Comparison of ENCODE assay signal across 27 mouse cellular contexts in the genomic region with DNA sequence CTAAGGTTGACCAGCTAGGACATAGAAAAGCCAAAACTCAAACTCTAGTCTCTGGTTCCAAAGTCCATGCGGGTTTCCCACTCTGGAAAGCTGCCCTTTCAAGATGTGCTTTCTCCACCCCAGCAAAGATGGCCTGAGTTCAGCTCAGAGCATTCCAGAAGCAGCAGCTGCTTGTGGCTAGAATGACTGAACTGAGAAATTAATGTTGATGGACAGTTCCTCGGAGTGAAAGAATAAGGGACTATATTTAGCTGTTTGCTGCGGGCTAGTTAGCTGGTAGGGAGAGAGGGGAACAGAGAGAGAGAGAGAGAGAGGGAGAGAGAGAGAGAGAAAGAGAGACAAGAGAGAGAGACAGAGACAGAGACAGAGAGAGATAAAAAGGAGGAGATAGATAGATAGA. TPM values are rescaled to one million over a fixed set of nuclear protein-coding genes. Genes with fewer than 3 reads are reported as not detected.
"Had no signal": no experiment of that assay in that cellular context is flagged by ENCODE, and none has a peak within 500 bp of the region (broad histone marks: within the 10 kb centered on the region; RNA-seq: fewer than 3 reads in every experiment).

No protein-coding gene starts in this region.

- H3K4me2 ChIP-seq: kidney, embryonic 15.5 days; limb, embryonic 13.5 days; liver, embryonic 12.5 days; liver, embryonic 15.5 days; lung, embryonic 15.5 days; midbrain, embryonic 12.5 days; midbrain, embryonic 15.5 days; neural tube, embryonic 13.5 days; stomach, embryonic 15.5 days had no signal

- H3K36me3 ChIP-seq: kidney, embryonic 15.5 days; limb, embryonic 10.5 days; limb, embryonic 13.5 days; liver, embryonic 12.5 days; liver, embryonic 15.5 days; lung, embryonic 15.5 days; midbrain, embryonic 12.5 days; midbrain, embryonic 15.5 days; neural tube, embryonic 13.5 days; stomach, embryonic 15.5 days had no signal

- H3K27ac ChIP-seq: kidney, embryonic 15.5 days; limb, embryonic 10.5 days; limb, embryonic 13.5 days; liver, embryonic 12.5 days; liver, embryonic 15.5 days; lung, embryonic 15.5 days; macrophage; midbrain, embryonic 12.5 days; midbrain, embryonic 15.5 days; neural tube, embryonic 13.5 days; stomach, embryonic 15.5 days had no signal

- H3K27me3 ChIP-seq: kidney, embryonic 15.5 days; liver, embryonic 12.5 days; lung, embryonic 15.5 days; midbrain, embryonic 12.5 days; midbrain, embryonic 15.5 days; neural tube, embryonic 13.5 days; stomach, embryonic 15.5 days had no signal

- DNase-seq: kidney, adult 11 months; kidney, adult 8-10 months; kidney, postnatal 14 days; liver; lung, adult 18-20 months; right cerebral cortex, adult 18-20 months; right cerebral cortex, postnatal 14 days; right cerebral cortex, postnatal 4 days; thymus, postnatal 25 days had no signal

- H3K9ac ChIP-seq: kidney, embryonic 15.5 days; limb, embryonic 13.5 days; liver, embryonic 12.5 days; liver, embryonic 15.5 days; lung, embryonic 15.5 days; midbrain, embryonic 12.5 days; midbrain, embryonic 15.5 days; neural tube, embryonic 13.5 days; stomach, embryonic 15.5 days had no signal

- ATAC-seq: liver, embryonic 12.5 days; midbrain, embryonic 15.5 days had no signal

- H3K4me1 ChIP-seq: liver, embryonic 12.5 days; liver, embryonic 15.5 days; stomach, embryonic 15.5 days had no signal

- H3K4me3 ChIP-seq: kidney, embryonic 15.5 days; limb, embryonic 10.5 days; limb, embryonic 13.5 days; liver, embryonic 12.5 days; liver, embryonic 15.5 days; lung, embryonic 15.5 days; midbrain, embryonic 12.5 days; midbrain, embryonic 15.5 days; neural tube, embryonic 13.5 days; stomach, embryonic 15.5 days had no signal

- H3K9me3 ChIP-seq: kidney, embryonic 15.5 days; limb, embryonic 10.5 days; limb, embryonic 13.5 days; liver, embryonic 12.5 days; liver, embryonic 15.5 days; lung, embryonic 15.5 days; midbrain, embryonic 15.5 days; stomach, embryonic 15.5 days had no signal

RNA-seq across cellular contexts. Expression of a gene that starts 18.3 kb away (rescaled TPM):
- total RNA-seq: neutrophil, adult 5-6 weeks had no signal
- polyA plus RNA-seq: macrophage had no signal

RNA-seq across cellular contexts. Expression of a gene that starts 39.0 kb away (rescaled TPM):
- total RNA-seq: layer of hippocampus, postnatal 14 days; left cerebral cortex, adult 8-10 months; left cerebral cortex, postnatal 25 days; megakaryocyte, adult 5-6 weeks; neutrophil, adult 5-6 weeks had no signal
- polyA plus RNA-seq: kidney, embryonic 15.5 days; large intestine, adult 2 months; limb, embryonic 10.5 days; limb, embryonic 13.5 days; liver, embryonic 12.5 days; liver, embryonic 15.5 days; lung, embryonic 15.5 days; macrophage; midbrain, embryonic 12.5 days; midbrain, embryonic 15.5 days; neural tube, embryonic 13.5 days; stomach, embryonic 15.5 days; thymus, postnatal 0 days had no signal
